Mouse (Mus musculus) kidney, embryonic 16.5 days (tissue): ENCODE measurements around the gene Mccc2. TPM values are rescaled to one million over a fixed set of nuclear protein-coding genes. Genes with fewer than 3 reads are reported as not detected.
"Not testable (repeated sequence)": the region's sequence is repeated elsewhere in the genome, so short reads cannot be mapped to it uniquely, and the experiment has no call there.

ENCODE experiments used
- ATAC-seq: fragments of 200-750 bp; cut with Nextera tagmentation; 2 replicates; pipeline ENCODE4 v1.8.0; 2017; ENCODE audit warnings: moderate TSS enrichment; ENCODE audit not compliant: low FRiP score, low TSS enrichment
- H3K27ac ChIP-seq: fragments of 300-500 bp; sonication (generic); 2 replicates; pipeline ENCODE4 v1.5.1; 2014; ENCODE audit warnings: low read length
- H3K27me3 ChIP-seq: fragments of 300-500 bp; sonication (generic); 2 replicates; pipeline ENCODE4 v1.6.1; 2014; ENCODE audit warnings: low read length, control low read depth, mixed read lengths; ENCODE audit not compliant: insufficient read depth
- H3K36me3 ChIP-seq: fragments of 300-500 bp; sonication (generic); 2 replicates; pipeline ENCODE4 v1.6.1; 2014; ENCODE audit warnings: low read length, control low read depth, mixed read lengths; ENCODE audit not compliant: insufficient read depth
- H3K4me1 ChIP-seq: fragments of 300-500 bp; sonication (generic); 2 replicates; pipeline ENCODE4 v1.6.1; 2014; ENCODE audit warnings: low read length, control low read depth, mixed read lengths; ENCODE audit not compliant: insufficient read depth
- H3K4me2 ChIP-seq: fragments of 300-500 bp; sonication (generic); replicated peaks from 2 replicates; pipeline ENCODE4 v1.6.1; 2014; ENCODE audit warnings: low read depth, low read length
- H3K4me3 ChIP-seq: fragments of 300-500 bp; sonication (generic); 2 replicates; pipeline ENCODE4 v1.5.1; 2014; ENCODE audit warnings: mild to moderate bottlenecking, low read length
- H3K9ac ChIP-seq: fragments of 300-500 bp; sonication (generic); replicated peaks from 2 replicates; pipeline ENCODE4 v1.6.1; 2014; ENCODE audit warnings: low read length
- H3K9me3 ChIP-seq: fragments of 300-500 bp; sonication (generic); 2 replicates; pipeline ENCODE4 v1.6.1; 2016; ENCODE audit warnings: low read length, control low read depth
- WGBS: fragments of 180-500 bp; shearing (Covaris S2); extraction: QIAGEN DNeasy Blood & Tissue Kit; methylation state at CpG from one replicate; pipeline ENCODE4 v1.1.7; 2014; 5-methylcytosine and 5-hydroxymethylcytosine counted together
- polyA plus RNA-seq: library from polyadenylated mRNA; unstranded; fragments of >200 nt; fragmentation: Nextera tagmentation; extraction: Ambion mirVana; gene quantifications from 2 replicates; pipeline ENCODE4 v1.2.1, GENCODE M21; 2015

Mccc2 gene
- polyA plus RNA-seq = 61.7 and 65.2 TPM in 2 replicates

DNA sequence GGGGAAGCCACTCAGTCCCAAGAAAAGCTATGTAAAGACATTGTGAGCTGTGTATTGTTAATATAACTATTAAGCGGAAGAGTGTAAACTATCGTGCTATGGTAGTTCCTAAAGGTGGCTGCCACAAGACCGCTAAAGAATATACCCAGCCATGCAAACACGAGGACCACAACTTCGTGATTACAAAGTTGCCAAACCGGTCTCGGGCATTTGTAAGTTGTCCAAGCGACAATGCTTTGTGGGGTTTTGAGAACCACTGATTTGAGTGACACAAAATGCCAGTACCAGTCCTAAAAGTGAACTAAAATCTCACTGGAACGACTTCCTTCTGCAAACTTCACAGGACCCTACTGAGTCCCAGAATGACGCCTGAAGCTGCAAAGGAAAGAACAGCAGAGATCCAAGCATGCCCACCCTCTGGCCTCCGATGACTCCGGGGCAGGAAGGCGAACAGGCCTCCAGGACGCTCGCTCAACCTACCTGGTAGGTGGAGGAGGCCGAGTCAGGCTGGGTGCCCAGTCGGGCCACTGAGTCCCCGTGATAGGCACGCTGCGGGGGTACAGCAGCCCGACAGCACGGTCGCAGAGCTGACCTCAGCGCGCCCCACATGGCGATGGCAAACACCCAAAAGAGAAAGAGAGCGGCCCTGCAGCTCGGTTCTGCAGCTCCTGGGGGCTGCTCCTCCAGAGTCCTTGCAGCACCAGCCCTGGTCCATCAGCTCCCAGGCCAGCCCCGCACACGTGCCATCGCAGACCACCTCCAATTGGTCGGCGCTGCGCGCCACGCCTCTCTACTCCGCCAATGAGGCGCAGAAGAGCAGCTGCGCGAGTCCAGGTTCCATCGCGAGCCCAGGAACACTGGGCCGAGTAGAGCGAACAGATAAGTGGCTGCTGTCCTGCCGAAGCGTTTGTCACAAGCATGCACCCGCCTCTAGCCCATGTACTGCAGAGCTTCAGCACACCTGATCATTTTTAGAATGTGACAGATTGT, at the start of gene Mccc2:
Gene Mccc2 (minus strand): TSS at position 734 of the 990 bp plus-strand sequence.
- 3% methylated on average over 47 of the region's 47 CpGs for WGBS

GRCm38 (mm10) chr13:100063936-100064335, 48.5 kb upstream of the Mccc2 start:
- no peak overlapping the region for H3K9ac ChIP-seq
- WGBS = 91% methylated on average over 3 of the region's 3 CpGs
- no peaks in the 10 kb centered on the region for H3K27me3 ChIP-seq
- no peak overlapping the region for H3K4me3 ChIP-seq
- H3K9me3 ChIP-seq = no peaks in the 10 kb centered on the region
- H3K4me2 ChIP-seq = no peak overlapping the region
- H3K36me3 ChIP-seq = peaks cover 54% of the 10 kb centered on the region
- no peak overlapping the region for H3K27ac ChIP-seq
- no peaks in the 10 kb centered on the region for H3K4me1 ChIP-seq
- no peak for ATAC-seq

More for the DNA sequence above, at the start of gene Mccc2:
- H3K36me3 ChIP-seq = 0 out of 2 replicates have a peak, but pooled peaks cover 3% of the 10 kb centered on the region
- H3K4me3 ChIP-seq = peak within 1 kb of the TSS; percentile 67
- peaks cover 19% of the 10 kb centered on the region for H3K4me1 ChIP-seq
- peak; percentile 100 for ATAC-seq
- H3K27ac ChIP-seq = peak within 1 kb of the TSS; percentile 55
- H3K9me3 ChIP-seq = no peaks in the 10 kb centered on the region
- H3K27me3 ChIP-seq = no peaks in the 10 kb centered on the region
- H3K4me2 ChIP-seq = peak within 1 kb of the TSS; percentile 82
- peak within 1 kb of the TSS; percentile 78 for H3K9ac ChIP-seq

DNA sequence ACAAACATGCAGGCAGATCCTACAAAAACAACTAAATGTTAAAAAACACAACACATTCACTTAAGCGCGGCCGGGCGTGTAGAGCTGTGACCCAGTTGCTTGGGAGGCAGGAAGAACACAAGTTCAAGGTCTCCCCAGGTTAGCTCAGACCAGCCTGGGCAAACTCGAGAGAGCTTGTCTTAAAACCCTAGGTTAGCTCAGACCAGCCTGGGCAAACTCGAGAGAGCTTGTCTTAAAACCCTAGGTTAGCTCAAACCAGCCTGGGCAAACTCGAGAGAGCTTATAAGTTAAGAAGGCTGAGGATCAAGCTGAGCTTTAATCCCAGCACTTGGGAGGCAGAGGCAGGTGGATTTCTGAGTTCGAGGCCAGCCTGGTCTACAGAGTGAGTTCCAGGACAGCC, 42.3 kb upstream of the Mccc2 start:
- not testable (repeated sequence) for H3K4me1 ChIP-seq, H3K27me3 ChIP-seq, H3K9ac ChIP-seq, ATAC-seq, H3K4me3 ChIP-seq, H3K9me3 ChIP-seq, H3K27ac ChIP-seq, H3K4me2 ChIP-seq
- 93% methylated on average over 8 of the region's 8 CpGs for WGBS
- H3K36me3 ChIP-seq = peaks cover 60% of the 10 kb centered on the region

- no peak overlapping the region for H3K4me2 ChIP-seq
- 90% methylated on average over 6 of the region's 6 CpGs for WGBS
These were observed 10.6 kb upstream of the Mccc2 start for GRCm38 (mm10) chr13:100026013-100026412.

DNA sequence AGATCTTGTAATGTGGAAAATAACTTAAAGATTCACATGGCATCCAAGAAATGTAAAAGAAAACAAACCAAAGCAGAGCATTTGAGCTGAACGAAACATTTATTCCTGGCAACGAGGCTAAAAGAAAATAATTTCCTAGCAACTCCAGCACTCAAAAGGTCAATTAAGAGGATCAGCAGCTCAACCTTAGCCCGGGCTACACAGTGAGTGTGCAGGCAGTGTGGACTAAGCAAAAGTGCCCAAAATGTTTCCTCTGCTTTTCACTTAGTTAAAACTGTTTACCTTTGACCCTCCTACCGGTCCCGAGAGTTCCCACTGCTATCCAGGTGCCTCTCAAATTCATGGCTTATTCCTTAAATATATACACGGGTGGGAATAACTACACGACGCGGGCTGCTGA, 1.5 kb upstream of the Mccc2 start:
- Histone ChIP-seq H3K9ac (no peak overlapping the region), H3K36me3 (peaks cover 5% of the 10 kb centered on the region; the same call in 1 of the 2 replicates), H3K9me3 (no peaks in the 10 kb centered on the region), H3K27ac (no peak overlapping the region), H3K4me3 (no peak overlapping the region), H3K4me1 (peaks cover 19% of the 10 kb centered on the region), H3K4me2 (no peak overlapping the region), H3K27me3 (no peaks in the 10 kb centered on the region)
- ATAC-seq = no peak
- 79% methylated on average over 9 of the region's 9 CpGs for WGBS

More at GRCm38 (mm10) chr13:100026013-100026412, 10.6 kb upstream of the Mccc2 start:
- H3K27ac ChIP-seq = no peak overlapping the region
- no peaks in the 10 kb centered on the region for H3K4me1 ChIP-seq
- no peak overlapping the region for H3K4me3 ChIP-seq
- no peak overlapping the region for H3K9ac ChIP-seq
- peaks cover 51% of the 10 kb centered on the region for H3K36me3 ChIP-seq
- ATAC-seq = no peak
- no peaks in the 10 kb centered on the region for H3K9me3 ChIP-seq
- H3K27me3 ChIP-seq = no peaks in the 10 kb centered on the region

- Histone ChIP-seq H3K9ac (peak overlapping the region; percentile 78), H3K27me3 (no peaks in the 10 kb centered on the region), H3K36me3 (0 out of 2 replicates have a peak, but pooled peaks cover 3% of the 10 kb centered on the region), H3K4me3 (peak overlapping the region; percentile 67), H3K4me1 (peaks cover 19% of the 10 kb centered on the region), H3K4me2 (peak overlapping the region; percentile 82), H3K27ac (peak overlapping the region; percentile 29), H3K9me3 (no peaks in the 10 kb centered on the region)
- ATAC-seq = peak; percentile 36
- 6% methylated on average over 8 of the region's 8 CpGs for WGBS
These were observed 498 bp upstream of the Mccc2 start for GRCm38 (mm10) chr13:100015937-100016336.

DNA sequence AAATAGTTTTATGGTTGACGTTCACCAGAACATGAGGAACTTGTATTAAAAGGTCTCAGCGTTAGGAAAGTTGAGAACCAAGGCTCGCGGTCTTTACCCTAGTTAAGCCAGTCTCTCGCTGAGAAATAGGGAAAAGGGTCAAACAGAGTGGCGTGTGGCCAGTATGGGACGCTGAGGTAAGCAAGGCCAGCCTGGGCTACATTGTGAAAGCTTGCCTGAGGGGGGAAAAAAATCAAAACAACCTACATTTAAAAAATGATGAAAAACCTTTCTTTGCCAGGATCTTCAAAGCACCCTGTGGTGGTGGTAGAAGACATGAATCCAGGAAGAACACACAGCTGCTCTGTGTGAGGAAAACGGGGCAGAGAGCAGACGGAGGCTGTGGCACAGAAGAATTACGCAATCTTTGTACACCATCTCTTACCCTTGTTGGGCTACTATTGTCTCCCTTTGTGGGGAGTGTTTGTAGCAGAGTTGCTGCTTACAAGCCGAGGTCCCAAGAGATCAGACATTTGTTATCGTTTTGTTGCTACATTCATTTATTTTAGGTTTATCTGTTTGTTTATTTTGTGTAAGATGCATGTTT, 9.4 kb downstream of the Mccc2 start:
- Histone ChIP-seq H3K27me3 (no peaks in the 10 kb centered on the region), H3K4me1 (no peaks in the 10 kb centered on the region), H3K4me3 (no peak overlapping the region), H3K9me3 (no peaks in the 10 kb centered on the region), H3K27ac (no peak overlapping the region), H3K4me2 (no peak overlapping the region), H3K36me3 (no peaks in the 10 kb centered on the region), H3K9ac (no peak overlapping the region)
- no peak for ATAC-seq
- 90% methylated on average over 12 of the region's 12 CpGs for WGBS

GRCm38 (mm10) chr13:100001790-100002196, 13.6 kb downstream of the Mccc2 start:
- H3K9ac ChIP-seq = no peak overlapping the region
- H3K4me2 ChIP-seq = no peak overlapping the region
- H3K27ac ChIP-seq = no peak overlapping the region
- no peaks in the 10 kb centered on the region for H3K27me3 ChIP-seq
- no peaks in the 10 kb centered on the region for H3K4me1 ChIP-seq
- peak; percentile 69 for ATAC-seq
- no peaks in the 10 kb centered on the region for H3K9me3 ChIP-seq
- H3K36me3 ChIP-seq = no peaks in the 10 kb centered on the region
- 32% methylated on average over 5 of the region's 5 CpGs for WGBS
- no peak overlapping the region for H3K4me3 ChIP-seq

- no peak for ATAC-seq
- 90% methylated on average over 3 of the region's 3 CpGs for WGBS
- Histone ChIP-seq H3K27me3 (no peaks in the 10 kb centered on the region), H3K27ac (no peak overlapping the region), H3K36me3 (no peaks in the 10 kb centered on the region), H3K4me2 (no peak overlapping the region), H3K4me3 (no peak overlapping the region), H3K9ac (no peak overlapping the region), H3K9me3 (no peaks in the 10 kb centered on the region), H3K4me1 (no peaks in the 10 kb centered on the region)
These were observed 16.4 kb downstream of the Mccc2 start for GRCm38 (mm10) chr13:99999078-99999477.
